Mouse (Mus musculus): ENCODE measurements around the gene Pfdn4.

DNA sequence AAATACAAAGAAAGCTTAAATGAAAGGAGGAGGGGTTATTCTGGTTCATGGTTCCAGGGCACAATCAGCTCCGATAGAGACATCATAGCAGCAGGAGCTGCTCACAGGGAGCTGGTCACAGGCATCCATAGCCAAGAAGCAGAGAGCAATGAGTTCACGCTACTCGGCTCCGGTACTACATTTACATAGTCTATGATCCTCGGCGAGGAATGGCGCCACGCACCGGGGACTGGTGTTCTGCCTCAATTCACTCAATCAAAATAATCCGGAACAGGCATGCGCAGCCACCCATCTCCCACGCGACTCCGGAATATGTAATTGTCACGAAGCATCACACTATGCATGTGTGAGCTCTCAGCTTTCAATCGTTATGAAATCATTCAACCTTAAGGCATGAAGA is 31.8 kb downstream of the Pfdn4 start:
- TF ChIP-seq MEF2A (IDR thresholded peaks at IDR 0.05; ENCODE audit: extremely low read depth, insufficient replicate concordance, low read depth, low read length, poor library complexity, severe bottlenecking) (no peak), MAX (IDR thresholded peaks at IDR 0.05; ENCODE audit: low read length) (no peak), POLR2A (IDR thresholded peaks at IDR 0.05; ENCODE audit: control insufficient read depth in 1 of 2, insufficient read depth in 1 of 2, low read depth in 1 of 2, low read length in 2 of 2, poor library complexity in 1 of 2) (no peak), CTCF (IDR thresholded peaks at IDR 0.05 in 2 of 3, conservative IDR thresholded peaks at IDR 0.05 in 1 of 3; ENCODE audit: control insufficient read depth in 1 of 3, insufficient read depth in 1 of 3, low read depth in 2 of 3, low read length in 3 of 3, poor library complexity in 1 of 3, severe bottlenecking in 1 of 3) (no peak), MYC (IDR thresholded peaks at IDR 0.05; ENCODE audit: low read depth, low read length) (no peak), EP300 (IDR thresholded peaks at IDR 0.05; ENCODE audit: low read depth in 1 of 2, low read length in 2 of 2) (no peak)

Data from MEL (cell line).